Mouse (Mus musculus): Measurements from ENCODE around the gene Ifih1. TPM values are rescaled to one million over a fixed set of nuclear protein-coding genes. Genes with fewer than 3 reads are reported as not detected.
A peak's percentile ranks its signal among the peaks of the same experiment; 100 is the strongest.

Gene Ifih1
- polyA plus RNA-seq, 1 experiment from 2014 or later, result 1.5 TPM

- Histone ChIP-seq H3K4me2 (no peak overlapping the region), H3K4me1 (ENCODE audit: insufficient read depth) (no peaks in the 10 kb centered on the region), H3K9me3 (ENCODE audit: low read depth, low read length) (no peaks in the 10 kb centered on the region), H3K9ac (no peak overlapping the region), H3K4me3 (ENCODE audit: low read depth, low read length) (no peak overlapping the region), H3K27me3 (ENCODE audit: insufficient read depth, low read length) (no peaks in the 10 kb centered on the region), H3K36me3 (ENCODE audit: insufficient read depth) (no peaks in the 10 kb centered on the region), H3K27ac (ENCODE audit: low read depth) (no peak overlapping the region)
- WGBS, result 41% methylated on average over 7 of the region's 7 CpGs
- TF ChIP-seq CTCF (IDR thresholded peaks at IDR 0.05; ENCODE audit: low read depth), result no peak
- DNase-seq, result no peak
- peak; percentile 49; the same call in 1 of the 2 replicates for ATAC-seq (ENCODE audit: insufficient read depth)
Observed at GRCm38 (mm10) chr2:62618934-62619341, 27.1 kb downstream of the Ifih1 start.

DNA sequence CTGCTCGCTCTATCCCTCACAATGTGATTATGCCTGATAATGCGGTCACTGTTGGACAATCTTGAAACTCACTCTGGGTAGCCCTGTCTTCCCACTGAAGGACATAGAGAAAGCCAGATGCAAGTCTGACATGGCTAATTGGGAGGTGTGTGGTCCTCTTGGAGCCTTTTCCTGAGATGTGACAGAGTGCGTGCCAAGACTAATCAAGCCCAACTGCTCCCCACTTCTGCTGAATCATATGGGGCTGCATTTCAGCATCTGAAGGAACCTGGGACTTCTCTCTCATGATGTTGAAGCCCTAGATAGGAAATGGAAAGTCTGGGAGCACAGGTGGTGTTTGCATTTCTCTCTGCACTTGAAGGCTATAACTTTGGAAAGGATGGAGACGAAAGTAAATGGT, 32.9 kb downstream of the Ifih1 start:
- Histone ChIP-seq H3K4me2 (no peak overlapping the region), H3K4me1 (ENCODE audit: insufficient read depth) (no peaks in the 10 kb centered on the region), H3K4me3 (ENCODE audit: low read depth, low read length) (no peak overlapping the region), H3K9ac (no peak overlapping the region), H3K9me3 (ENCODE audit: low read depth, low read length) (no peaks in the 10 kb centered on the region), H3K27ac (ENCODE audit: low read depth) (no peak overlapping the region), H3K36me3 (ENCODE audit: insufficient read depth) (no peaks in the 10 kb centered on the region), H3K27me3 (ENCODE audit: insufficient read depth, low read length) (no peaks in the 10 kb centered on the region)
- no peak for DNase-seq
- TF ChIP-seq CTCF (IDR thresholded peaks at IDR 0.05; ENCODE audit: low read depth), result no peak
- no peak for ATAC-seq (ENCODE audit: insufficient read depth)
- 92% methylated on average over 4 of the region's 4 CpGs for WGBS

- DNase-seq (no peak), ATAC-seq (ENCODE audit: insufficient read depth) (no peak)
- Histone ChIP-seq H3K9me3 (ENCODE audit: low read depth, low read length) (no peaks in the 10 kb centered on the region), H3K27me3 (ENCODE audit: insufficient read depth, low read length) (no peaks in the 10 kb centered on the region), H3K36me3 (ENCODE audit: insufficient read depth) (no peaks in the 10 kb centered on the region), H3K4me3 (ENCODE audit: low read depth, low read length) (no peak overlapping the region), H3K4me1 (ENCODE audit: insufficient read depth) (no peaks in the 10 kb centered on the region), H3K4me2 (no peak overlapping the region), H3K9ac (no peak overlapping the region), H3K27ac (ENCODE audit: low read depth) (no peak overlapping the region)
- no peak for TF ChIP-seq CTCF (IDR thresholded peaks at IDR 0.05; ENCODE audit: low read depth)
- WGBS, result 79% methylated on average over 16 of the region's 16 CpGs
Observed at GRCm38 (mm10) chr2:62606205-62606604, 39.9 kb downstream of the Ifih1 start.

DNA sequence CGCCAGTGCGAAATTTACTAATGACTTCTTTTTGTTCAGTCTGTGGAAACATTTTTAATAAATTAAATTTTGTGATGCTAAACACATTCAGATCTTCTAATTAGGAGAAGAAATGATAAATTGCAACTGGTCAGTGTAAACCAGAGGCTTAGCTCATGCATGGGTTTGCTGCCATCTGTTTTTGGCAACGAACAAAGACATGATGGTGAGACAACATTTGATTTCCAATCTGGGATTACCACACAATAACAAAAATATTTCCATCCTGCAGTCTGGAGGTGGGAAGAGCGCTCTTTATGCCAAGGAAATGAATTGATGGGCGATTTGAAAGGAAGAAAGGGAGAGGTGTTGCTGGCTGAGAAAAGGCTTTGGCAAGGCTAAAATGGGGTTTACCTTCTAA, 42.5 kb downstream of the Ifih1 start:
- H3K4me3 ChIP-seq (ENCODE audit: low read depth, low read length), result no peak overlapping the region
- TF ChIP-seq CTCF (IDR thresholded peaks at IDR 0.05; ENCODE audit: low read depth), result no peak
- WGBS, result 81% methylated on average over 5 of the region's 5 CpGs
- no peaks in the 10 kb centered on the region for H3K27me3 ChIP-seq (ENCODE audit: insufficient read depth, low read length)
- no peaks in the 10 kb centered on the region for H3K36me3 ChIP-seq (ENCODE audit: insufficient read depth)
- H3K4me1 ChIP-seq (ENCODE audit: insufficient read depth), result no peaks in the 10 kb centered on the region
- H3K27ac ChIP-seq (ENCODE audit: low read depth), result no peak overlapping the region
- H3K4me2 ChIP-seq, result no peak overlapping the region
- ATAC-seq (ENCODE audit: insufficient read depth), result no peak
- DNase-seq, result no peak
- H3K9ac ChIP-seq, result no peak overlapping the region
- H3K9me3 ChIP-seq (ENCODE audit: low read depth, low read length), result no peaks in the 10 kb centered on the region

GRCm38 (mm10) chr2:62596586-62596985, 49.5 kb downstream of the Ifih1 start:
- Histone ChIP-seq H3K4me3 (ENCODE audit: low read depth, low read length) (no peak overlapping the region), H3K36me3 (ENCODE audit: insufficient read depth) (no peaks in the 10 kb centered on the region), H3K4me2 (no peak overlapping the region), H3K9me3 (ENCODE audit: low read depth, low read length) (no peaks in the 10 kb centered on the region), H3K4me1 (ENCODE audit: insufficient read depth) (no peaks in the 10 kb centered on the region), H3K9ac (no peak overlapping the region), H3K27me3 (ENCODE audit: insufficient read depth, low read length) (no peaks in the 10 kb centered on the region), H3K27ac (ENCODE audit: low read depth) (no peak overlapping the region)
- TF ChIP-seq CTCF (IDR thresholded peaks at IDR 0.05; ENCODE audit: low read depth), result no peak
- ATAC-seq (ENCODE audit: insufficient read depth) (no peak), DNase-seq (no peak)
- WGBS, result 81% methylated on average over 5 of the region's 5 CpGs

DNA sequence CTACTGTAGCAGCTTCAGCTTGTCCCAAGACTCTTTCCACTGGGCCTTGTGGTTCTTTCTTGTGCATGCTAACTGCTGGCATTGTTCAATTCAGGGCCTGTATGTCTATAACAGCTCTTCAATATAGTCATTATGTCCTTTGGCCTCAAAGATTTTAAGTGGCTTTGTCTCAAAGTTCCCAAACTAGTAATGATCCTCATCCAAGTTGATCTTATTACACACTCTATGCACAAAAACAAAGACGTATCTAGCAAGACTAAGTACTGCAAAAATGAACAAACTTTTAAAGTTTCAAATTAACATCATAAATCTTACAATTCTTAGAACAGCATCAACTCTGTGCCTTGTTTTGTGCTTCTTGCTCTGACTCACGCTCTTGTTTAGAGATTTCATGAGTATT, 51.6 kb downstream of the Ifih1 start:
- 84% methylated on average over 2 of the region's 2 CpGs for WGBS
- Histone ChIP-seq H3K4me2 (no peak overlapping the region), H3K36me3 (ENCODE audit: insufficient read depth) (no peaks in the 10 kb centered on the region), H3K9me3 (ENCODE audit: low read depth, low read length) (no peaks in the 10 kb centered on the region), H3K4me3 (ENCODE audit: low read depth, low read length) (no peak overlapping the region), H3K4me1 (ENCODE audit: insufficient read depth) (no peaks in the 10 kb centered on the region), H3K9ac (no peak overlapping the region), H3K27me3 (ENCODE audit: insufficient read depth, low read length) (no peaks in the 10 kb centered on the region), H3K27ac (ENCODE audit: low read depth) (no peak overlapping the region)
- no peak for ATAC-seq (ENCODE audit: insufficient read depth)
- TF ChIP-seq CTCF (IDR thresholded peaks at IDR 0.05; ENCODE audit: low read depth), result no peak
- DNase-seq, result no peak

GRCm38 (mm10) chr2:62591555-62591954, 54.5 kb downstream of the Ifih1 start:
- 68% methylated on average over 3 of the region's 3 CpGs for WGBS
- Histone ChIP-seq H3K9ac (no peak overlapping the region), H3K27me3 (ENCODE audit: insufficient read depth, low read length) (no peaks in the 10 kb centered on the region), H3K27ac (ENCODE audit: low read depth) (no peak overlapping the region), H3K4me1 (ENCODE audit: insufficient read depth) (no peaks in the 10 kb centered on the region), H3K9me3 (ENCODE audit: low read depth, low read length) (no peaks in the 10 kb centered on the region), H3K36me3 (ENCODE audit: insufficient read depth) (no peaks in the 10 kb centered on the region), H3K4me2 (no peak overlapping the region), H3K4me3 (ENCODE audit: low read depth, low read length) (no peak overlapping the region)
- ATAC-seq (ENCODE audit: insufficient read depth) (peak; percentile 74; the same call in 1 of the 2 replicates), DNase-seq (no peak)
- no peak for TF ChIP-seq CTCF (IDR thresholded peaks at IDR 0.05; ENCODE audit: low read depth)

DNA sequence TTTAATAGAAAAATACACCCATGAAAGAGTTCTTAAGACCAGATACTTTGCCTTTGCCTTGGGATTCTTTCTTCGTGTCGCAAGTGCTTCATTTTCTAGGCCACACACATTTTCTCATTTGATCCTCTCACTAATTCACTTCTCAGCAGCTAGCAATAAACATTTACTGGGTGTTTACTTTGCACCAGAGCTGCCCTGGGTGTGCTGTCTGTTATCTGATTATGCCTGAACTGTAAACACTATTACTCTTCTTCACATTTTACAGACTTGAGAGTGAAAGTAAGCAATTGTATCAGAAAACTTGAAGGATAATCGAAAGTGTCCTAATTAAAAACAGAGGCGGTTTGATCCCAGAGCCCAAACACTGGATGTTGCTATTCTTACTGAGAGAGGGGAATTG, 56.7 kb downstream of the Ifih1 start:
- H3K36me3 ChIP-seq (ENCODE audit: insufficient read depth), result no peaks in the 10 kb centered on the region
- no peak overlapping the region for H3K4me3 ChIP-seq (ENCODE audit: low read depth, low read length)
- no peaks in the 10 kb centered on the region for H3K4me1 ChIP-seq (ENCODE audit: insufficient read depth)
- H3K4me2 ChIP-seq, result no peak overlapping the region
- WGBS, result 39% methylated on average over 4 of the region's 4 CpGs
- DNase-seq (no peak), ATAC-seq (ENCODE audit: insufficient read depth) (no peak)
- no peak overlapping the region for H3K27ac ChIP-seq (ENCODE audit: low read depth)
- H3K9ac ChIP-seq, result no peak overlapping the region
- H3K27me3 ChIP-seq (ENCODE audit: insufficient read depth, low read length), result no peaks in the 10 kb centered on the region
- TF ChIP-seq CTCF (IDR thresholded peaks at IDR 0.05; ENCODE audit: low read depth), result no peak
- H3K9me3 ChIP-seq (ENCODE audit: low read depth, low read length), result no peaks in the 10 kb centered on the region

Measured in lung, embryonic 14.5 days (tissue).